Mouse (Mus musculus) regulatory T cell (primary cell): Measurements from ENCODE around the gene Mfsd1.

Experiments used
- in situ Hi-C: fragments of 300-600 bp; cut with MboI, MseI; formaldehyde crosslinking; loops from one replicate; pipeline ENCODE4 v1.15.1; 2025; ENCODE audit warnings: high pct_unique_total_duplicates

Gene Mfsd1

DNA sequence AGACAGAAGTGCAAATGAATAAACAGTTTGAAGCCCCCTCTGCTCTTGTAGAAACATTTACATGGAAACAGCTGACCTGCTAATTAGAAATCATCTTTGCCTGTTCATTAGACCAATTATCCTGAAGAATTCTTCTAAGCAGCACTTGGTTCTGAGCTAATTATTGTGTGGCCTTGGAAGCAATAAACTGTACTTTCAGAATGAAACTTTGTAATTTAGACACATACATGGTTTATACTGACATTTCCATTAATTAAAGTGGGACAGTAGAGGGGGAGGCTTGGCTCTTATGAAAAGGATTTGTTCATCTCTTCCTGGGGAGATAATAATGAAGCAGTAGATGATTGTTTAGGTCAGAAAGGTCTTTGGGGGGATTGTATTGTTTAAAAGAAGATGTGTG is 35.7 kb downstream of the Mfsd1 start:
- in situ Hi-C loops: loop anchor here (25.0 kb wide), 1 partner anchor 419 kb away; no protein-coding TSS in a partner anchor

DNA sequence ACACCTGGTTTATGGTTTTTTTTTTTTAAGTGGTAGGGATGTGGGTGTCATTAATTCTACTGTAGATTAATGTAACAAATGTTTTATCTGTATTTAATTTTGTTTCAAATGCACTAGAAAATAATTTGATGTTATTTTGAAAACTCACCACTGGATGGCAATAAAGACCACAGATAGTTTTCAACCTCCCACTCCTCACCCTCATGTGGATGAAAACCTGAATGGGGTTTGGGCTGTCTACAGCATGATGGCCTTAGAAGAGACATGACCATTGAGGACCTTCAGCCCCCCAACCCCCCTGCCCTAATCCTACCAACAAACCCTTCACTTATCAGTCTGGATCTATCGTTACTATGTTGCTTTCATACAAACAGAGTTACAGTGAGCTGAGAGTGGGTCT is 42.1 kb downstream of the Mfsd1 start:
- in situ Hi-C loops: loop anchor here (25.0 kb wide), 1 partner anchor 413 kb away; no protein-coding TSS in a partner anchor

DNA sequence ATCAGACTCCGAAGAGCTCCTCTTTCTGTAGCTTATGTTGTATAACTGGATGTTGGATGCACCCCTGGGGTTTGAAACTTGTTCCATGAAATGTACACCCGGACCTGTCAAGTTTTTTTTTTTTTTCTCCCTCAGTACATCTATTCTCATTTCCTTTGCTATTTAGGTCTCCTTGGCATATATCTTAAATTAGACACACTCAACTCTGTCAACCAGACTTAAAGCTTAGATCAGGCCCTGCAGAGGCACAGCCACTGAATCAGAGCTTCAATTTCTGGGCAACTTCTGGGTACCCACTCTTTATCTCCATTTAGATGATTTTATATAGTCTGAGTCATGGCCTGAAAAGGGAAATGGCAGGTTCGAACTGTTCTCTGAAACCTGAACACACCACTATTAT is 60.6 kb downstream of the Mfsd1 start:
- in situ Hi-C loops: no loop called here

DNA sequence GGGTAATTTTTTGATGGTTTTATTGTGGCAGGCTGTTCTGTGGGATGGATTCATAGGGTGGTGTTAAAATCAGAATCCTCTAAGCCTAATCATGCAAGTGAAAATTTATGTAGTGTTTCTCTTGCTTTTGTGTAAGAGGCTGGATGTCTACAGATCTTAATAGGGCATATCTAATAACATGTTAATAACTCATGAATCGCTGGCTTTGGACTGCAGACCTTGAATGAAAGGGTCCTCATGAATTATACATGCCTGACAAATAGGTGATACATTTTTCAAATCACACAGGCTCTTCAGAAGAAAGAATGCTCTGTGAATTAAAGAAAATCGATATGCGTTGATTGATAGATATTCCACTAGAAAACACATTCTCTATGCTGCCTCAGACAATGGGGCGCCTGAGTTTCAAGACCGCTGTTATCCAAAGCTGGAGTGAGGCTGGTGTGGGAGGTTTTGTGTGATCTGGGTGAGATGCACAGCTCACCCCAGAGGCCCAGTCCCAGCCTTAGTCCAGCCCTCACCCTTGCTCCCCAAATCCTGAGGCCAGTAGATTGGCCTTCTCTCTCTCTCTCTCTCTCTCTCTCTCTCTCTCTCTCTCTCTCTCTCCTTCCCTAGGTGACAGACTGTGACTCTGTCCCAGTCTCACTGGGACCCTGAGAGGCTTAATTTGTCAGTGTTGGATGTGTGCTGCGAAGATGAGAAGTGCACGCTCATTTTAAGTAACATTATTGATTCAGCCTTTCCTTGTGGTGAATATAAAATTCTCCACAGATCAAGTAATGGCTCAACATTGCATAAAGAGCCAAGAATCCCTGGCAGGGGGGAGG is 63.3 kb downstream of the Mfsd1 start:
- in situ Hi-C loops: no loop called here
